Mouse (Mus musculus): ENCODE measurements around the gene Tspan14. TPM values are rescaled to one million over a fixed set of nuclear protein-coding genes. Genes with fewer than 3 reads are reported as not detected.

Tspan14 gene
- total RNA-seq, 1 experiment = 26.5 TPM

- H3K9me3 ChIP-seq (ENCODE audit: control insufficient read depth, insufficient read depth, low read depth, low read length) = no peaks in the 10 kb centered on the region
- no peak for TF ChIP-seq ZC3H11A (IDR thresholded peaks at IDR 0.05; ENCODE audit: borderline replicate concordance, low read depth, low read length)
- no peak for TF ChIP-seq HCFC1 (IDR thresholded peaks at IDR 0.05; ENCODE audit: borderline replicate concordance, insufficient read depth, low read length)
- no peak for TF ChIP-seq CHD2 (IDR thresholded peaks at IDR 0.05; ENCODE audit: low read depth, low read length)
- no peak for TF ChIP-seq ZNF384 (IDR thresholded peaks at IDR 0.05; ENCODE audit: low read depth, low read length)
- no peak for TF ChIP-seq MAFK (IDR thresholded peaks at IDR 0.05; ENCODE audit: insufficient read depth, low read depth, low read length)
- no peak for DNase-seq (ENCODE audit: low read depth, low spot score)
- no peak overlapping the region for H3K9ac ChIP-seq (ENCODE audit: insufficient read depth, low read depth, low read length, poor library complexity, severe bottlenecking)
- H3K4me3 ChIP-seq (ENCODE audit: insufficient read depth in 1 of 2, low read depth in 1 of 2, low read length in 2 of 2, poor library complexity in 1 of 2, severe bottlenecking in 1 of 2) = no peak overlapping the region
- in situ Hi-C loops (cut with MboI; ENCODE audit: low sequenced_read_pairs in 2 of 2, unreplicated experiment in 2 of 2) = no loop called here
- H3K36me3 ChIP-seq (ENCODE audit: control insufficient read depth, insufficient read depth, low read length, poor library complexity, severe bottlenecking) = no peaks in the 10 kb centered on the region
- H3K27ac ChIP-seq (ENCODE audit: insufficient read depth, low read depth, low read length, poor library complexity, severe bottlenecking) = no peak overlapping the region
- peaks cover 22 to 62% of the 10 kb centered on the region in 2 experiments for H3K4me1 ChIP-seq (ENCODE audit: control insufficient read depth in 2 of 2, insufficient read depth in 2 of 2, low read length in 2 of 2, poor library complexity in 1 of 2)
Measured at GRCm38 (mm10) chr14:40953381-40953780, 13.2 kb downstream of the Tspan14 start.

- no peak for TF ChIP-seq ZC3H11A (IDR thresholded peaks at IDR 0.05; ENCODE audit: borderline replicate concordance, low read depth, low read length)
- no peak for TF ChIP-seq MAFK (IDR thresholded peaks at IDR 0.05; ENCODE audit: insufficient read depth, low read depth, low read length)
- no peak for TF ChIP-seq CHD2 (IDR thresholded peaks at IDR 0.05; ENCODE audit: low read depth, low read length)
- no peak for TF ChIP-seq HCFC1 (IDR thresholded peaks at IDR 0.05; ENCODE audit: borderline replicate concordance, insufficient read depth, low read length)
- TF ChIP-seq ZNF384 (IDR thresholded peaks at IDR 0.05; ENCODE audit: low read depth, low read length) = no peak
- Histone ChIP-seq H3K9ac (ENCODE audit: insufficient read depth, low read depth, low read length, poor library complexity, severe bottlenecking) (0 out of 2 replicates have a peak overlapping the region, but pooled peaks have one; percentile 35), H3K27ac (ENCODE audit: insufficient read depth, low read depth, low read length, poor library complexity, severe bottlenecking) (no peak overlapping the region), H3K9me3 (ENCODE audit: control insufficient read depth, insufficient read depth, low read depth, low read length) (no peaks in the 10 kb centered on the region), H3K4me1 (ENCODE audit: control insufficient read depth in 2 of 2, insufficient read depth in 2 of 2, low read length in 2 of 2, poor library complexity in 1 of 2) (peaks cover 17 to 65% of the 10 kb centered on the region in 2 experiments), H3K4me3 (ENCODE audit: insufficient read depth in 1 of 2, low read depth in 1 of 2, low read length in 2 of 2, poor library complexity in 1 of 2, severe bottlenecking in 1 of 2) (no peak overlapping the region), H3K36me3 (ENCODE audit: control insufficient read depth, insufficient read depth, low read length, poor library complexity, severe bottlenecking) (no peaks in the 10 kb centered on the region)
- in situ Hi-C loops (cut with MboI; ENCODE audit: low sequenced_read_pairs in 2 of 2, unreplicated experiment in 2 of 2) = no loop called here
- DNase-seq (ENCODE audit: low read depth, low spot score) = no peak
Measured at GRCm38 (mm10) chr14:40952715-40953114, 13.9 kb downstream of the Tspan14 start.

- no peak for TF ChIP-seq ZC3H11A (IDR thresholded peaks at IDR 0.05; ENCODE audit: borderline replicate concordance, low read depth, low read length)
- TF ChIP-seq HCFC1 (IDR thresholded peaks at IDR 0.05; ENCODE audit: borderline replicate concordance, insufficient read depth, low read length) = no peak
- TF ChIP-seq CHD2 (IDR thresholded peaks at IDR 0.05; ENCODE audit: low read depth, low read length) = no peak
- TF ChIP-seq ZNF384 (IDR thresholded peaks at IDR 0.05; ENCODE audit: low read depth, low read length) = no peak
- no peak for TF ChIP-seq MAFK (IDR thresholded peaks at IDR 0.05; ENCODE audit: insufficient read depth, low read depth, low read length)
- in situ Hi-C loops (cut with MboI; ENCODE audit: low sequenced_read_pairs in 2 of 2, unreplicated experiment in 2 of 2) = no loop called here
- no peaks in the 10 kb centered on the region for H3K9me3 ChIP-seq (ENCODE audit: control insufficient read depth, insufficient read depth, low read depth, low read length)
- no peak overlapping the region for H3K27ac ChIP-seq (ENCODE audit: insufficient read depth, low read depth, low read length, poor library complexity, severe bottlenecking)
- H3K36me3 ChIP-seq (ENCODE audit: control insufficient read depth, insufficient read depth, low read length, poor library complexity, severe bottlenecking) = no peaks in the 10 kb centered on the region
- H3K4me3 ChIP-seq (ENCODE audit: insufficient read depth in 1 of 2, low read depth in 1 of 2, low read length in 2 of 2, poor library complexity in 1 of 2, severe bottlenecking in 1 of 2) = no peak overlapping the region
- no peak for DNase-seq (ENCODE audit: low read depth, low spot score)
- H3K9ac ChIP-seq (ENCODE audit: insufficient read depth, low read depth, low read length, poor library complexity, severe bottlenecking) = no peak overlapping the region
- H3K4me1 ChIP-seq (ENCODE audit: control insufficient read depth in 2 of 2, insufficient read depth in 2 of 2, low read length in 2 of 2, poor library complexity in 1 of 2) = peaks cover 14 to 65% of the 10 kb centered on the region in 2 experiments
Measured at GRCm38 (mm10) chr14:40952301-40952700, 14.3 kb downstream of the Tspan14 start.

- no peak for DNase-seq (ENCODE audit: low read depth, low spot score)
- no peak for TF ChIP-seq MAFK (IDR thresholded peaks at IDR 0.05; ENCODE audit: insufficient read depth, low read depth, low read length)
- TF ChIP-seq ZC3H11A (IDR thresholded peaks at IDR 0.05; ENCODE audit: borderline replicate concordance, low read depth, low read length) = no peak
- TF ChIP-seq HCFC1 (IDR thresholded peaks at IDR 0.05; ENCODE audit: borderline replicate concordance, insufficient read depth, low read length) = no peak
- TF ChIP-seq ZNF384 (IDR thresholded peaks at IDR 0.05; ENCODE audit: low read depth, low read length) = no peak
- Histone ChIP-seq H3K9ac (ENCODE audit: insufficient read depth, low read depth, low read length, poor library complexity, severe bottlenecking) (no peak overlapping the region), H3K4me1 (ENCODE audit: control insufficient read depth in 2 of 2, insufficient read depth in 2 of 2, low read length in 2 of 2, poor library complexity in 1 of 2) (peaks cover 3 to 52% of the 10 kb centered on the region in 2 experiments; a peak in 3 of 4 replicates), H3K4me3 (ENCODE audit: insufficient read depth in 1 of 2, low read depth in 1 of 2, low read length in 2 of 2, poor library complexity in 1 of 2, severe bottlenecking in 1 of 2) (no peak overlapping the region), H3K36me3 (ENCODE audit: control insufficient read depth, insufficient read depth, low read length, poor library complexity, severe bottlenecking) (no peaks in the 10 kb centered on the region), H3K27ac (ENCODE audit: insufficient read depth, low read depth, low read length, poor library complexity, severe bottlenecking) (no peak overlapping the region), H3K9me3 (ENCODE audit: control insufficient read depth, insufficient read depth, low read depth, low read length) (no peaks in the 10 kb centered on the region)
- in situ Hi-C loops (cut with MboI; ENCODE audit: low sequenced_read_pairs in 2 of 2, unreplicated experiment in 2 of 2) = no loop called here
Measured at GRCm38 (mm10) chr14:40949730-40950614, 16.6 kb downstream of the Tspan14 start.

All from ES-E14 (cell line).